Mouse (Mus musculus): ENCODE measurements around the gene Mettl13.

The Mettl13 gene

GRCm38 (mm10) chr1:162548016-162548916, at the start of gene Mettl13:
TSS of gene Mettl13 (minus strand) at chr1:162548551.
- peak; percentile 97 for DNase-seq (ENCODE audit: low read depth, low spot score)

- DNase-seq (ENCODE audit: low read depth, low spot score) = no peak
Measured at GRCm38 (mm10) chr1:162597379-162598102, 49.2 kb upstream of the Mettl13 start.

- no peak for DNase-seq (ENCODE audit: low read depth, low spot score)
Measured at GRCm38 (mm10) chr1:162590415-162590997, 42.2 kb upstream of the Mettl13 start.

GRCm38 (mm10) chr1:162589443-162589842, 41.1 kb upstream of the Mettl13 start:
- DNase-seq (ENCODE audit: low read depth, low spot score) = peak; percentile 66

- no peak for DNase-seq (ENCODE audit: low read depth, low spot score)
Measured at GRCm38 (mm10) chr1:162588606-162589005, 40.3 kb upstream of the Mettl13 start.

- DNase-seq (ENCODE audit: low read depth, low spot score) = no peak
Measured at GRCm38 (mm10) chr1:162586282-162586681, 37.9 kb upstream of the Mettl13 start.

- no peak for DNase-seq (ENCODE audit: low read depth, low spot score)
Measured at GRCm38 (mm10) chr1:162582884-162583283, 34.5 kb upstream of the Mettl13 start.

GRCm38 (mm10) chr1:162575098-162575497, 26.7 kb upstream of the Mettl13 start:
- DNase-seq (ENCODE audit: low read depth, low spot score) = no peak

- peak; percentile 27 for DNase-seq (ENCODE audit: low read depth, low spot score)
Measured at GRCm38 (mm10) chr1:162570931-162571601, 22.7 kb upstream of the Mettl13 start.

GRCm38 (mm10) chr1:162570260-162570748, 22.0 kb upstream of the Mettl13 start, which contains the start of gene Vamp4:
TSS of gene Vamp4 (plus strand) at chr1:162570515.
- DNase-seq (ENCODE audit: low read depth, low spot score) = peak; percentile 98

GRCm38 (mm10) chr1:162567351-162567750, 19.0 kb upstream of the Mettl13 start:
- DNase-seq (ENCODE audit: low read depth, low spot score) = peak; percentile 35

- DNase-seq (ENCODE audit: low read depth, low spot score) = no peak
Measured at GRCm38 (mm10) chr1:162564992-162565391, 16.6 kb upstream of the Mettl13 start.

GRCm38 (mm10) chr1:162563236-162563635, 14.9 kb upstream of the Mettl13 start:
- DNase-seq (ENCODE audit: low read depth, low spot score) = no peak

- DNase-seq (ENCODE audit: low read depth, low spot score) = no peak
Measured at GRCm38 (mm10) chr1:162554193-162554592, 5.8 kb upstream of the Mettl13 start.

- DNase-seq (ENCODE audit: low read depth, low spot score) = no peak
Measured at GRCm38 (mm10) chr1:162552956-162553355, 4.6 kb upstream of the Mettl13 start.

GRCm38 (mm10) chr1:162549615-162550283, 1.4 kb upstream of the Mettl13 start:
- peak; percentile 49 for DNase-seq (ENCODE audit: low read depth, low spot score)

- DNase-seq (ENCODE audit: low read depth, low spot score) = no peak
Measured at GRCm38 (mm10) chr1:162548917-162549613, 714 bp upstream of the Mettl13 start.

GRCm38 (mm10) chr1:162547607-162548006, 744 bp downstream of the Mettl13 start:
- no peak for DNase-seq (ENCODE audit: low read depth, low spot score)

GRCm38 (mm10) chr1:162543231-162543630, 5.1 kb downstream of the Mettl13 start:
- DNase-seq (ENCODE audit: low read depth, low spot score) = no peak
